ENCODE assay signal across 24 mouse cellular contexts in genomic region chr9:30913429-30913828, GRCm38 (mm10). TPM values are rescaled to one million over a fixed set of nuclear protein-coding genes. Genes with fewer than 3 reads are reported as not detected.
"Had no signal": no experiment of that assay in that cellular context is flagged by ENCODE, and none has a peak within 500 bp of the region (broad histone marks: within the 10 kb centered on the region; RNA-seq: fewer than 3 reads in every experiment).

No protein-coding gene starts in this region.

- H3K4me3 ChIP-seq: layer of hippocampus, adult 2 months; limb, embryonic 10.5 days; limb, embryonic 13.5 days; liver, embryonic 12.5 days; liver, embryonic 15.5 days; midbrain, embryonic 12.5 days; myocyte; neural tube, embryonic 13.5 days had no signal

- H3K4me1 ChIP-seq: liver, embryonic 12.5 days; liver, embryonic 15.5 days had no signal

- H3K36me3 ChIP-seq: liver, embryonic 12.5 days; liver, embryonic 15.5 days; midbrain, embryonic 12.5 days; neural tube, embryonic 13.5 days had no signal

- H3K27me3 ChIP-seq: limb, embryonic 13.5 days; liver, embryonic 12.5 days; liver, embryonic 15.5 days; midbrain, embryonic 12.5 days; neural tube, embryonic 13.5 days had no signal

- H3K4me2 ChIP-seq: limb, embryonic 13.5 days; liver, embryonic 12.5 days; liver, embryonic 15.5 days; midbrain, embryonic 12.5 days; neural tube, embryonic 13.5 days had no signal

- ATAC-seq: intestine, embryonic 16.5 days; liver, embryonic 12.5 days; midbrain, embryonic 16.5 days had no signal

- H3K27ac ChIP-seq: layer of hippocampus, adult 2 months; limb, embryonic 10.5 days; limb, embryonic 13.5 days; liver, embryonic 12.5 days; liver, embryonic 15.5 days; midbrain, embryonic 12.5 days; neural tube, embryonic 13.5 days had no signal

- DNase-seq: layer of hippocampus, adult 9-11 months; liver; lung, adult 2 months; lung, postnatal 14 days; lung, postnatal 4 days; retina, postnatal 1 day; right cerebral cortex, postnatal 25 days; spleen, adult 18-20 months; thymus, adult 18-20 months; thymus, postnatal 36 days had no signal

- H3K9me3 ChIP-seq: limb, embryonic 10.5 days; limb, embryonic 13.5 days; liver, embryonic 12.5 days; liver, embryonic 15.5 days; midbrain, embryonic 12.5 days; neural tube, embryonic 13.5 days had no signal

- H3K9ac ChIP-seq: limb, embryonic 13.5 days; liver, embryonic 12.5 days; liver, embryonic 15.5 days; midbrain, embryonic 12.5 days; neural tube, embryonic 13.5 days had no signal

RNA-seq across cellular contexts. Expression of gene Adamts15, which starts 8.8 kb away (rescaled TPM):
- total RNA-seq: megakaryocyte-erythroid progenitor cell, adult 5-6 weeks; monocyte, adult 5-6 weeks; neutrophil, adult 5-6 weeks had no signal
- polyA plus RNA-seq: myocyte had no signal

RNA-seq across cellular contexts. Expression of gene Adamts8, which starts 28.9 kb away (rescaled TPM):
- total RNA-seq: megakaryocyte progenitor cell, adult 5-6 weeks; megakaryocyte-erythroid progenitor cell, adult 5-6 weeks; monocyte, adult 5-6 weeks; neutrophil, adult 5-6 weeks had no signal
- polyA plus RNA-seq: myocyte had no signal
